Mouse (Mus musculus): ENCODE data around the gene Ntm. TPM values are rescaled to one million over a fixed set of nuclear protein-coding genes. Genes with fewer than 3 reads are reported as not detected.
A peak's percentile ranks its signal among the peaks of the same experiment; 100 is the strongest.

Ntm gene
- polyA plus RNA-seq, 1 experiment from 2014 or later, result 248 TPM

GRCm38 (mm10) chr9:29439401-29439800 lies 523.5 kb downstream of the Ntm start:
- Histone ChIP-seq H3K9ac (replicated peaks) (no peak overlapping the region), H3K27ac (replicated peaks) (no peak overlapping the region), H3K4me1 (peaks cover 11% of the 10 kb centered on the region), H3K36me3 (no peaks in the 10 kb centered on the region), H3K9me3 (replicated peaks) (no peaks in the 10 kb centered on the region), H3K27me3 (replicated peaks) (no peaks in the 10 kb centered on the region), H3K4me3 (replicated peaks) (no peak overlapping the region), H3K4me2 (no peak overlapping the region)
- ATAC-seq (ENCODE audit: low FRiP score), result no peak
- WGBS, result 70% methylated on average over 5 of the region's 5 CpGs

GRCm38 (mm10) chr9:29434611-29435010 lies 528.3 kb downstream of the Ntm start:
- no peak for ATAC-seq (ENCODE audit: low FRiP score)
- Histone ChIP-seq H3K36me3 (no peaks in the 10 kb centered on the region), H3K4me1 (peaks cover 21% of the 10 kb centered on the region), H3K27me3 (replicated peaks) (no peaks in the 10 kb centered on the region), H3K4me2 (no peak overlapping the region), H3K9ac (replicated peaks) (no peak overlapping the region), H3K9me3 (replicated peaks) (no peaks in the 10 kb centered on the region), H3K4me3 (replicated peaks) (no peak overlapping the region), H3K27ac (replicated peaks) (0 out of 2 replicates have a peak overlapping the region, but pooled peaks have one; percentile 5)
- WGBS, result 46% methylated on average over 6 of the region's 6 CpGs

GRCm38 (mm10) chr9:29433910-29434309 lies 529.0 kb downstream of the Ntm start:
- Histone ChIP-seq H3K36me3 (no peaks in the 10 kb centered on the region), H3K9me3 (replicated peaks) (no peaks in the 10 kb centered on the region), H3K27ac (replicated peaks) (peak overlapping the region; percentile 5; the same call in 1 of the 2 replicates), H3K4me3 (replicated peaks) (no peak overlapping the region), H3K27me3 (replicated peaks) (no peaks in the 10 kb centered on the region), H3K9ac (replicated peaks) (no peak overlapping the region), H3K4me2 (no peak overlapping the region), H3K4me1 (peaks cover 24% of the 10 kb centered on the region)
- WGBS, result 7% methylated on average over 4 of the region's 4 CpGs
- ATAC-seq (ENCODE audit: low FRiP score), result peak; percentile 38; the same call in 1 of the 2 replicates

GRCm38 (mm10) chr9:29433156-29433555 lies 529.8 kb downstream of the Ntm start:
- Histone ChIP-seq H3K9me3 (replicated peaks) (no peaks in the 10 kb centered on the region), H3K27me3 (replicated peaks) (no peaks in the 10 kb centered on the region), H3K4me2 (no peak overlapping the region), H3K4me3 (replicated peaks) (no peak overlapping the region), H3K9ac (replicated peaks) (no peak overlapping the region), H3K4me1 (peaks cover 30% of the 10 kb centered on the region), H3K36me3 (no peaks in the 10 kb centered on the region), H3K27ac (replicated peaks) (no peak overlapping the region)
- no peak for ATAC-seq (ENCODE audit: low FRiP score)
- WGBS, result 67% methylated on average over 7 of the region's 7 CpGs

GRCm38 (mm10) chr9:29431590-29431989 lies 531.4 kb downstream of the Ntm start:
- no peaks in the 10 kb centered on the region for H3K9me3 ChIP-seq (replicated peaks)
- WGBS, result 71% methylated on average over 9 of the region's 9 CpGs
- no peak overlapping the region for H3K4me3 ChIP-seq (replicated peaks)
- ATAC-seq (ENCODE audit: low FRiP score), result no peak
- H3K4me2 ChIP-seq, result no peak overlapping the region
- H3K27me3 ChIP-seq (replicated peaks), result no peaks in the 10 kb centered on the region
- H3K4me1 ChIP-seq, result peaks cover 30% of the 10 kb centered on the region
- H3K9ac ChIP-seq (replicated peaks), result no peak overlapping the region
- no peak overlapping the region for H3K27ac ChIP-seq (replicated peaks)
- H3K36me3 ChIP-seq, result no peaks in the 10 kb centered on the region

GRCm38 (mm10) chr9:29430189-29430588 lies 532.8 kb downstream of the Ntm start:
- WGBS, result 69% methylated on average over 3 of the region's 3 CpGs

GRCm38 (mm10) chr9:29428322-29428721 lies 534.6 kb downstream of the Ntm start:
- no peak for ATAC-seq (ENCODE audit: low FRiP score)
- Histone ChIP-seq H3K4me1 (peaks cover 13% of the 10 kb centered on the region), H3K27ac (replicated peaks) (no peak overlapping the region), H3K9me3 (replicated peaks) (no peaks in the 10 kb centered on the region), H3K36me3 (no peaks in the 10 kb centered on the region), H3K4me3 (replicated peaks) (no peak overlapping the region), H3K27me3 (replicated peaks) (no peaks in the 10 kb centered on the region), H3K9ac (replicated peaks) (no peak overlapping the region), H3K4me2 (no peak overlapping the region)
- WGBS, result 31% methylated on average over 7 of the region's 7 CpGs

More at GRCm38 (mm10) chr9:29430189-29430588, 532.8 kb downstream of the Ntm start:
- H3K4me3 ChIP-seq (replicated peaks), result no peak overlapping the region
- H3K9me3 ChIP-seq (replicated peaks), result no peaks in the 10 kb centered on the region
- H3K36me3 ChIP-seq, result no peaks in the 10 kb centered on the region
- no peaks in the 10 kb centered on the region for H3K27me3 ChIP-seq (replicated peaks)
- peaks cover 30% of the 10 kb centered on the region for H3K4me1 ChIP-seq
- H3K27ac ChIP-seq (replicated peaks), result no peak overlapping the region
- ATAC-seq (ENCODE audit: low FRiP score), result no peak
- no peak overlapping the region for H3K9ac ChIP-seq (replicated peaks)
- no peak overlapping the region for H3K4me2 ChIP-seq

- Histone ChIP-seq H3K9me3 (replicated peaks) (no peaks in the 10 kb centered on the region), H3K4me3 (replicated peaks) (no peak overlapping the region), H3K27ac (replicated peaks) (no peak overlapping the region), H3K9ac (replicated peaks) (no peak overlapping the region), H3K27me3 (replicated peaks) (no peaks in the 10 kb centered on the region), H3K4me1 (peaks cover 8% of the 10 kb centered on the region), H3K4me2 (no peak overlapping the region), H3K36me3 (no peaks in the 10 kb centered on the region)
- 87% methylated on average over 2 of the region's 2 CpGs for WGBS
- ATAC-seq (ENCODE audit: low FRiP score), result no peak
These were observed 536.7 kb downstream of the Ntm start for GRCm38 (mm10) chr9:29426261-29426660.

- Histone ChIP-seq H3K9ac (replicated peaks) (no peak overlapping the region), H3K27ac (replicated peaks) (peak overlapping the region; percentile 33; the same call in 1 of the 2 replicates), H3K36me3 (no peaks in the 10 kb centered on the region), H3K4me2 (no peak overlapping the region), H3K9me3 (replicated peaks) (no peaks in the 10 kb centered on the region), H3K27me3 (replicated peaks) (no peaks in the 10 kb centered on the region), H3K4me1 (peaks cover 36% of the 10 kb centered on the region), H3K4me3 (replicated peaks) (no peak overlapping the region)
- WGBS, result 76% methylated on average over 2 of the region's 2 CpGs
- ATAC-seq (ENCODE audit: low FRiP score), result no peak
These were observed 547.4 kb downstream of the Ntm start for GRCm38 (mm10) chr9:29415578-29415977.

- peaks cover 46% of the 10 kb centered on the region for H3K4me1 ChIP-seq
- peak overlapping the region; percentile 78 for H3K9ac ChIP-seq (replicated peaks)
- H3K9me3 ChIP-seq (replicated peaks), result no peaks in the 10 kb centered on the region
- no peaks in the 10 kb centered on the region for H3K36me3 ChIP-seq
- peak overlapping the region; percentile 93; the same call in 1 of the 2 replicates for H3K27ac ChIP-seq (replicated peaks)
- WGBS, result 72% methylated on average over 4 of the region's 4 CpGs
- H3K4me2 ChIP-seq, result peak overlapping the region; percentile 77
- ATAC-seq (ENCODE audit: low FRiP score), result no peak
- H3K27me3 ChIP-seq (replicated peaks), result no peaks in the 10 kb centered on the region
- H3K4me3 ChIP-seq (replicated peaks), result peak overlapping the region; percentile 67
These were observed 549.8 kb downstream of the Ntm start for GRCm38 (mm10) chr9:29413126-29413525.

- ATAC-seq (ENCODE audit: low FRiP score), result peak; percentile 82
- Histone ChIP-seq H3K4me2 (peak overlapping the region; percentile 77), H3K27me3 (replicated peaks) (no peaks in the 10 kb centered on the region), H3K4me1 (peaks cover 46% of the 10 kb centered on the region), H3K9me3 (replicated peaks) (no peaks in the 10 kb centered on the region), H3K36me3 (no peaks in the 10 kb centered on the region), H3K4me3 (replicated peaks) (peak overlapping the region; percentile 67), H3K27ac (replicated peaks) (peak overlapping the region; percentile 93), H3K9ac (replicated peaks) (peak overlapping the region; percentile 78)
- WGBS, result under 1% methylated on average over 61 of the region's 61 CpGs
These were observed 550.7 kb downstream of the Ntm start for GRCm38 (mm10) chr9:29412181-29412771.

GRCm38 (mm10) chr9:29411408-29412180 lies 551.3 kb downstream of the Ntm start:
- Histone ChIP-seq H3K36me3 (no peaks in the 10 kb centered on the region), H3K27me3 (replicated peaks) (no peaks in the 10 kb centered on the region), H3K9ac (replicated peaks) (peak overlapping the region; percentile 78), H3K4me2 (peak overlapping the region; percentile 77), H3K9me3 (replicated peaks) (no peaks in the 10 kb centered on the region), H3K4me1 (peaks cover 46% of the 10 kb centered on the region), H3K4me3 (replicated peaks) (peak overlapping the region; percentile 67), H3K27ac (replicated peaks) (peak overlapping the region; percentile 93)
- ATAC-seq (ENCODE audit: low FRiP score), result peak; percentile 65
- WGBS, result under 1% methylated on average over 40 of the region's 40 CpGs

All from neural tube, embryonic 15.5 days (tissue).